Mouse (Mus musculus): ENCODE results near the gene B4gat1.

B4gat1 gene

DNA sequence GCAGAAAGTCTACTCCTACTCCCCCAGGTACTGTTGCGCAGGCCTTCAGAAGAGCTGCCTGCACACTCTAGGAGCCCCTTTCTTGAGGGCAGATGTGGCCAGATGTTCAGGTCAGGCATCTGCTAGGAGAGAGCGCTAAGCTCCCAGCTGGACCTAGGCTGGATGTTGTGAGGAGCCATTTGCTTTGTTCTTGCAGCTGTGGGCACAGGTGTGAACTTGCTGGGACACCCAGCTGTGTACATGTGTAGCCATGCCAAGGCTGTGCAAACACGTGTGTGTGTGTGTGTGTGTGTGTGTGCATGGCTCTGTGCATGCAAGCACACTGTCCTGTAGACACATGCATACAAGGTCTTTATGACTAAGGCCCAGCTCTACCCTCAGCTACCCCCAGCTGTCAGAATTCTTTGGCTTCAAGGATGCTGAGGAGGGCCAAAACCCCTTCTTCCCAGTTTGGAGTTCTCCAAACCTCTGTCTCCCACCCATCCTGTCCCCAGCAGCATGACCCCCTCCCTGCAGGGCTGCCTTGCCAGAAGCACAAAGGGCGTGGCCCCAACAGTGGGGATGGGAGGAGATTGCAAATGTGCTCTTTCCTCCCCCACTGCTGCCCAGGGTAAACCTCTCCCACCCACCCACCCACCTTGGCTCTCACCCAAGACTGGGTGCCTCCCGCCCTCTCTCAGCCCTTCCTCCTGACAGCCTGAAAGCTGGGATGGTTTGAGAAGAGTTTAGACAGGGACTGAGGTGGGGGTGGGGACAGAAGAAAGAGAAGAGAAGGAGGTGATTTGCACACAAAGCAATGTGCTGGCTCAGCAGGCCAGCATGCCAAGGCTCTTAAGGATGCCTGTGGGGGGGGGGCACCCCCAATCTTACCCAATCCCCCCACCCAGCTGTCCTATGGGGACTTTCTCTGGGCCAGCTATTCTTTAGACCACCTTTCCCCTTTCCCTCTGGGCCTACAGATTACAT lies 22.0 kb downstream of the B4gat1 start:
- DNase-seq = peak; percentile 54

DNA sequence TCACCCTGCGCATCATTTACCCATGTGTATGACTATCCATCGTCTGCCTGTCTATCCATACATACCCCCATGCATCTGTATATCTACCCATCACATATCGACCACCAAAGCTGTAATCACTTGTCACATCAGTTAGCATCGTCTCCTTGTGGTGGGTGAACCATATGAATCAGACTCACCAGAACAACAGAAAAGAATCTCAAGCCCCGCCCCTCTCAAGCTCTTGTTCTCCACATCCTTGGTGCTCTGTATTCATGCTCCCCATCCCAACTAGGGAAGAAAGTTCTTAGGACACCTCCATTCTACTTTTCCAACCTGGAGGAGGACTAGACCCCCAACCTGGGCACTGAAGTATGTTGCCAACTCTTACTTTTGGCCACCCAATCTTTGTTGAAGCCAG lies 23.4 kb downstream of the B4gat1 start:
- no peak for DNase-seq

DNA sequence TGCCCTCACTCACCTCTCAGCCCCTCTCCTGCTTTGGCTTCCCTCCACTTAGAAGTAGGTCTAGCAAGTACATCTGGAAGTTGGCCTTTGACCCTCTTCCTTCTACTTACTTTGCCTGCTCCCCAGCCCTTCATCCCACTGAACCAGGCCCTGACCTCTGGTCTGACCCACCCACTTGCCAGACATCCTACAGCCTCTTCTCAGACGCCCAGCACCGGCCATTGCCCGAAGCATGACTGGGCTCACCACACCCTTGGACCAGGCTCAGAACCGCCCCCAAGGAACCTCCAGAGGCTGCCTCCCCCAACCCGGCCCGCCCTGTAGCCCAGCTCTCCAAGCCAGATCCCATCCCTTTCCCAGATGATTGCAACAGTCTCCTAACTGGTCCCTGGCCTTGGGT lies 23.8 kb downstream of the B4gat1 start:
- no peak for DNase-seq

DNA sequence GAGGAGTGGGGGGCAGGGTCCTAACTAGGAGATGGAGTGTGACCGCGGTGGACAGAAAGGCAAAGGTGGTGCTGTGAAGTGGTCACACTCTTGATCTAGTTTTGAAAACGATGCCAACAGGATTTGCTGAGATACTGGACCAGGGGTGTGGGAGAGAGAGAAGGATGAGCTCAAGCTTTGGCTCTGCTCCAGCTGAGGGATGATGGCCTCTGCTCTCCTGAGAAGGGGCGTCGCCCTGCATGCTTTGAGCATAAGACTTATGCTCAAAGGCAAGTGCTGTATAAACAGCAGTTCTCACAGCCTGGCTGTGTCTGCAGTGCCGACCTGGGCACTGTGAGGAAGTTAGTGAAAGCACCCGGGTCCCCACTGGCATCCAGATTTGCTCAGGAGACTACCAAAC lies 26.5 kb downstream of the B4gat1 start:
- DNase-seq = no peak

DNA sequence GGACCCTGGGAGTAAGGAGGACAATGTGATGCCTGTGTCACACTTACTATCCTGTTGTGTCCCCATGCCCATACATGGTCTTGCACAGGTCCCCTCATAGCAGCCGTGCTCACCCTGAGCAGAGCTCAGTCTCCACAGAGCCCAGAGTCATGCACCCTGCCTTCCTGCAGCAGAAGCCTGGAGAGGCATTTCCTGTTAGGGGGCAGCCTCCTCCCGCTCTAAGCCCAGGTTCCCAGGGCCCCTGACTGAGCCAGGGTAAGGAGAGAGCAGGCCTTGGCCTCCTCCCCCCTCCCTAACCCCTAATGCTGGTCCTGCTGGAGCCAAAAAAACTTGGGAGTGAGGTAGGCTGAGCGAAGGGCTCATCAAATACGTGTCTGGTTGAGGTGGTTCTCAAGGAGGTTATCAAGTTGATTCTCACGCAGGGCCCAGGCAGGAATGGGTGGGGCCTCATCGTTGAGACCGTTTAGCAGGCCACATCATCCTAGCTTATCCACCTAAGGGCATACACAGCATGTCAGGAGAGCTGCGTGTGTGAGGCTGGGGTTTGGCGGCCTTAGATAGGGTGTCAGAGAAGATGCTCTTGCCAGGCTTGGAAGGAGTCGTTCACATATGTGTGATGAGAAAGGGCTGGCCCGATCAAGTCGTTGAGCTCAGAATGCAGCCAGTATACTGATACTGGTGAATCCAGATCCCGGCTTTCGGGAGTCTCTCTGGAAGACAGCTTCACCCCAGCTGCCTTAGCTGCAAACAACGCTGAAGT lies 28.6 kb downstream of the B4gat1 start:
- no peak for DNase-seq

DNA sequence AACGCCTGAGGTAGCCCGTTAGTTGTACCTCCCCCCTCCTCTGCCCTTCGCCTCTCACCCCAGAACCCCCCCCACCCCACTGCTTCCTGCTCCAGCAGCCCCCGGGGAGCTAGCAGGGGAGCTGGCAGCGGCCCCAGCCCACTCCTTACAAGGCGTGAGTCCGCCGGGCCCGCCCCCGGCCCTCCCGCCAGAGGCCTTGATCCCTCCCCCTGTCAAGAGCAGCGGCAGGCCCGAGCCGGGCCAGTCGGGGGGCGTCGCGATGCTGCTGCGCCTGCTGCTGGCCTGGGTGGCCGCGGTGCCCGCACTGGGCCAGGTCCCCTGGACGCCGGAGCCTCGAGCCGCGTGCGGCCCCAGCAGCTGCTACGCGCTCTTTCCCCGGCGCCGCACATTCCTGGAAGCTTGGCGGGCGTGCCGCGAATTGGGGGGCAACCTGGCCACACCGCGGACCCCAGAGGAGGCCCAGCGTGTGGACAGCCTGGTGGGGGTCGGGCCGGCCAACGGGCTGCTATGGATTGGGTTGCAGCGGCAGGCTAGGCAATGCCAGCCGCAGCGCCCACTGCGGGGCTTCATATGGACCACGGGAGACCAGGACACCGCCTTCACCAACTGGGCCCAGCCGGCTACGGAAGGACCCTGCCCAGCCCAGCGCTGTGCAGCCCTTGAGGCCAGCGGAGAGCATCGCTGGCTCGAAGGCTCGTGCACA lies 29.4 kb downstream of the B4gat1 start, which contains the start of gene Cd248:
TSS of gene Cd248 (plus strand) at position 212 of the 703 bp plus-strand sequence.
- peak; percentile 70 for DNase-seq

DNA sequence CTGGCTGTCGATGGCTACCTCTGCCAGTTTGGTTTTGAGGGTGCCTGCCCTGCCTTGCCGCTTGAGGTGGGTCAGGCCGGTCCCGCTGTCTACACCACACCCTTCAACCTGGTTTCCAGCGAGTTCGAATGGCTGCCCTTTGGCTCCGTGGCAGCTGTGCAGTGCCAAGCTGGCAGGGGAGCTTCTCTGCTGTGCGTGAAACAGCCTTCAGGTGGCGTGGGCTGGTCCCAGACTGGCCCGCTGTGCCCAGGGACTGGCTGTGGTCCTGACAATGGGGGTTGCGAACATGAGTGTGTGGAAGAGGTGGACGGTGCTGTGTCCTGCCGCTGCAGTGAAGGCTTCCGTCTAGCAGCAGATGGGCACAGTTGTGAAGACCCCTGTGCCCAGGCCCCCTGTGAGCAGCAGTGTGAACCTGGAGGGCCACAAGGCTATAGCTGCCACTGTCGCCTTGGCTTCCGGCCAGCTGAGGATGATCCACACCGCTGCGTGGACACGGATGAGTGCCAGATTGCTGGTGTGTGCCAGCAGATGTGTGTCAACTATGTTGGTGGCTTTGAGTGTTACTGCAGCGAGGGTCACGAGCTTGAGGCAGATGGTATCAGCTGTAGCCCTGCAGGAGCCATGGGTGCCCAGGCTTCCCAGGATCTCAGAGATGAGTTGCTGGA lies 30.1 kb downstream of the B4gat1 start:
- no peak for DNase-seq

DNA sequence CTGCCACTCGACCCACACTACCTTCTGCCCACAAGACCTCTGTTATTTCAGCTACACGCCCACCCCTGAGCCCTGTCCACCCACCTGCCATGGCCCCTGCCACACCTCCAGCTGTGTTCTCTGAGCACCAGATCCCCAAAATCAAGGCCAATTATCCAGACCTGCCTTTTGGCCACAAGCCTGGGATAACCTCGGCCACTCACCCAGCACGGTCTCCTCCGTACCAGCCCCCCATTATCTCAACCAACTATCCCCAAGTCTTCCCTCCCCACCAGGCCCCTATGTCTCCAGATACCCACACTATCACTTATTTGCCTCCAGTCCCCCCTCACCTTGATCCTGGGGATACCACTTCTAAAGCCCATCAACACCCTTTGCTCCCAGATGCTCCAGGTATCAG lies 30.9 kb downstream of the B4gat1 start:
- no peak for DNase-seq

DNA sequence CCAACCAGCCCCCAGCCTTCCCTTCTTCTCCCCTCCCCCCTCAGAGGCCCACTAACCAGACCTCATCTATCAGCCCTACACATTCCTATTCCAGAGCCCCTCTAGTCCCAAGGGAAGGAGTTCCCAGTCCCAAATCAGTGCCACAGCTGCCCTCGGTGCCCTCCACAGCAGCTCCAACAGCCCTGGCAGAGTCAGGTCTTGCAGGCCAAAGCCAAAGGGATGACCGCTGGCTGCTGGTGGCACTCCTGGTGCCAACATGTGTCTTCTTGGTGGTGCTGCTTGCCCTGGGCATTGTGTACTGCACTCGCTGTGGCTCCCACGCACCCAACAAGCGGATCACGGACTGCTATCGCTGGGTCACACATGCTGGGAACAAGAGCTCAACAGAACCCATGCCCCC lies 31.4 kb downstream of the B4gat1 start:
- no peak for DNase-seq

DNA sequence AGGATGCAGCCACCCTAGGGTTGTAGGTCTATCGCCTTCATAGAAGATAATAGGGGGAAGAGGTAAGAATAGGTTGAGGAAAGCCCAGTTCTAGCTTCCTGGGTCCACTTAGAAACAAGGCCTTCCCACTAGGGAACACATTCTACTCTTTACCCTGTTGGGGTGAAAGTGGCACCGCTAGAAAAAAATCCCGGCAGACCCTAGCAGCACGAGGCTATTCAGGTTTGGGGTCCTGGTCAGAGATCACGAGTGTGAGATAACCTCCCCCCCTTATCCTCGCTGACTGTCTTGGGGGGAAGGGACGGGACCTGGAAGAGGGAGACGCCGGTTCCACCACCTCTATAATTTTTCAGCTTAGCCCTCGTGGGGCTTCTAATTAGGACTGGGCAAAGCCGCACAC lies 32.5 kb downstream of the B4gat1 start:
- DNase-seq = no peak

DNA sequence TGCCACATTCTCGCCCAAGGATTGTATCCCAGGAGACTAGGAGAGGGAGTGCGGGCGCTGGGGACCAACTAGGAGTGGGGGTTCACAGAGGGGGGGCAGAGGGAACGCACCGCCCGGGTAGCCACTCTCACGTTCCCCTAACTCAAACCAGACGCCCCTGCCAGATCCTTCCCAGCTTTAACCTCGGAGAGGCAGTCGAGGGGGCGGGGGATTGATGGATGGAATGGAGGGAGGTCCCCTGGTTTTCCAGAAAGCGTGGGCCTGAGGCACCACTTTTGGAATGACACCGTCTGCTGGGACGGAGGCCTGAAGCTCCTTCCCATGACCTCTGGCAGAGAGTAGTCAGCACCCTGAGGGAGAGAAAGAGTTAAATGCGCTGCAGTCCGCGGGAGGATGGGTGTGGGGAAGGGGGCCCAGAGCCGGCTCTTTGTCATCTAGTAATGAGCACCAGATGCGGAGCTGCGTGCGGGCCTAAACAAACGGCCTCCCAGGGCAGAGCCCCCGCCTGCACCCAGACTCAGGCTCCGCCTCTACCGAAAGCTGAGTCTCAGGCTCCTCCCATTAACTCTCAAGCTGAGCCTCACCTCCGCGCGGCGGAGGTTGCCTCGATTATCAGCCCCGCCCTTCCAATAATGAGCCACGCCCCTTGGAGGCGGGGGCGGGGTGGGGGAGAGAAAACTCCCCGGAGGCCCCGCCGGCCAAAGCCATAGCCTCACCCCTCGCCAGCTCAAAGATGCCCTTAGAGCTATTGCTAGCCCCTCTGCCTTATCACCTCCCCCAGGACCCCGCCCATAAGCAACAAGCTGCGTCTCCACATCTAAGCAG lies 33.1 kb downstream of the B4gat1 start:
- DNase-seq = peak; percentile 80

DNA sequence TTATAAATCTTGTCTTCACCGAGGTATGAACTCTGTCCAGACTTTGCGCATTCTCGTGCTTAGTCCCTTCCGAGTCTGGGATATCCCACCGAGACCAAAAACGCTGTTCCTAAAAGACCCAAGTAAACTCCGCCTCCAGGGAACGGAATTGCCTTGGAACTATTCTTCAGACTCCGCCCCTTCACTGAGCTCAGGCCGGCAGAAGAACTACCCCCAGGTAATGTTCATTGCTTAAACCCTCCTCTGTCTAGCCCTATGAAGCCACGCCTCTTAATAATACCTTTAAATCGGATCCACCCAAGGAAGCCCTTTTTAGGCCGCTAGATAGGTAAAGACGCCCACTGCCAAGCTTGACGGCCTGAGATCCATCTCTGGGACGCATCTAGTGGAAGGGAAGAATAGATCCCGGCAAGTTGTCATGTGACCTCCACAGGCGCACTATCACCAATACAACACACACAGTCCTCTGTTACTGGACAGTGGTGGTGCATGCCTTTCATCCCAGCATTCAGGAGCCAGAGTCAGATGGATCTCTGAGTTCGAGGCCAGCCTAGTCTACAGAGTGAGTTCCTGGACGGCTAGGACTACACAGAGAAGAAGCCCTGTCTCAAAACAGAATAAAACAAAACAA lies 33.9 kb downstream of the B4gat1 start:
- no peak for DNase-seq

DNA sequence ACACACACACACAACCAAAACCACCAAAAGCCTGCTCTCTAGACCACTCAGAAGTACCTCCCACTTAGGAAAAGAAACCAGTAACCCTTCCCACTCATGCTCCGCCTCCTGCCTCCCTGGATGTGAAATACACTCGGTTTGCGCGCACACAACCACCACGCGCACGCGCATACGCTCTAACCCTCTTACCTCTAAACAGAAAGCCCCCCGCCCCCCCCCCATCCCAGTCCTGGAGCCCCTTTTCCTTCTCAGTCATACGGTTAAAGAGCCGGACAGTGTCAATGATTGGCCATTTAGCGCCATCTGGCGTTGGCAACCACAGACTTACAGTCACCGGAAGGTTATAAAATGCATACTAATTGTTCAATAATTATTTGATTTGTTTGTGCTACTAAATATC lies 34.4 kb downstream of the B4gat1 start:
- peak; percentile 77 for DNase-seq

DNA sequence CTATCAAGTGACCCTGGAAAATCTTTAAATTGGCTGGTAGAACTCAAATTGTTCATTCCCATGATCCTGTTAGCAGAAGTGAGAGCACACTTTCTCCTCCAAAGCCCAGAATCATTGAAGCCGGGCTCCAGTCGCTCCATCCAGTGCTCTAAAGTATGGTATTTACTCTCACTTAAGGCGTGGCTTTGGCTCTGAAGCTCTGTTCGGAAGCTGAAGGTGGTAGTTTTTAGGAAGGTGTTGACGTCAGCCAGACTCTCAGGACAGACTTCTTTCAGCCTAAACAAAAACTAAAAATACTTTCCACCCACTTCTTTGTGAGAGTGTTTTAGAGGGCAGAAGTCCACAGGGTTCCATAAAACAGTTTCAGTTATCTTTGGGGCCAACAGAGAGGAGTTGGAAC lies 34.9 kb downstream of the B4gat1 start:
- DNase-seq = no peak

DNA sequence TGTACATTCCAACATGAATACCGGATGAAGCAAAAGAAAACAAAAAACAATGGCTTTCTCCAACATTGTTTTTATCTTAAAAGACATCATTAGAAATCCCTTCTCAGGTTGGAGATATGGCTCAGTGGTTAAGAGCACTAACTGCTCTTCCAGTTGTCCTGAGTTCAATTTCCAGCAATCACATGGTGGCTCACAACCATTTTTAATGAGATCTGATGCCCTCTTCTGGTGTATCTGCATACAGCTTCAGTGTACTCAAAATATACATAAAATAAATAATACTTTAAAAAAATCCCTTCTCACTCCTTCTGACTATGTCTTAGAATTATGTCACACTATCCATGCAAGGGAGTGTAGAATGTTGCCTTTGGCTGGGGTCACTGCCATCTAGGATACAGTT lies 40.7 kb downstream of the B4gat1 start:
- DNase-seq = no peak

DNA sequence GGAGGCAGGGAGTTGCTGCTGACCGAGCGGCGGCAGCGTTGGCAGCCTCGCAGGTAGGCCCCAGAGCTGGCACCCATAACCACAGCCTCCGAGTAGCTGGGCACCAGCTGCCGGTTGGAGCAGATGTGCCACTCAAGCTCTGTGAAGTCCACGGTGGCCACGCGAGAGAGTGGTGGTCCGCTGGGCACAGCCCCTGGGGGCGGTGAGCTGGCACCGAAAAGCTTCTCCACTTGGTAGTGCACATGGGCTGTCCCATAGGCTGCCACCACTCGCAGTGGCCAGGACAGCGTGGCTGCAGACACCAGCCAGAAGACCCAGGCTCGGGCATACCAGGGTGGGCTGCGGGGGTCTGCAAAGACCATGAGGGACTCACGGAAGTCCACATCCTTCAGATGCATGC lies 43.4 kb downstream of the B4gat1 start:
- DNase-seq = no peak

DNA sequence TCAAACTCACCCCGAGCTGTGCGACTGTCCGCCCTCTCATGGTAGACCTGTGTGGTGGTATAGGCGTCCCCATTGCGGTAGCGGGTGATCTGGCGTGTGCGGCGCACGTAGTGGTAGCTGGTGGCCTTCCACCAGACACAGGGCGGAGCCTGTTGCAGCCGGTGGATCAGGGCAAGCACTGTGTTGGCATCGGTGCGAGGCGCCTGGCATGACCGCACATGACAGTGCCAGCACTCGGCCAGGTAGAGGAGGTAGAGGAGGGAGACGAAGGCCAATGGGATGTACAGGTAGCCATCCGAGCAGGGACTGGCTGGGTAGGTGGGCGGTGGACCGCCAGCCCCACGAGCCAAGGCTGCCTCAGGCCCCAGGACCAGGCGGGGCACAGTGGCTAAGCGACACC lies 44.0 kb downstream of the B4gat1 start:
- no peak for DNase-seq

DNA sequence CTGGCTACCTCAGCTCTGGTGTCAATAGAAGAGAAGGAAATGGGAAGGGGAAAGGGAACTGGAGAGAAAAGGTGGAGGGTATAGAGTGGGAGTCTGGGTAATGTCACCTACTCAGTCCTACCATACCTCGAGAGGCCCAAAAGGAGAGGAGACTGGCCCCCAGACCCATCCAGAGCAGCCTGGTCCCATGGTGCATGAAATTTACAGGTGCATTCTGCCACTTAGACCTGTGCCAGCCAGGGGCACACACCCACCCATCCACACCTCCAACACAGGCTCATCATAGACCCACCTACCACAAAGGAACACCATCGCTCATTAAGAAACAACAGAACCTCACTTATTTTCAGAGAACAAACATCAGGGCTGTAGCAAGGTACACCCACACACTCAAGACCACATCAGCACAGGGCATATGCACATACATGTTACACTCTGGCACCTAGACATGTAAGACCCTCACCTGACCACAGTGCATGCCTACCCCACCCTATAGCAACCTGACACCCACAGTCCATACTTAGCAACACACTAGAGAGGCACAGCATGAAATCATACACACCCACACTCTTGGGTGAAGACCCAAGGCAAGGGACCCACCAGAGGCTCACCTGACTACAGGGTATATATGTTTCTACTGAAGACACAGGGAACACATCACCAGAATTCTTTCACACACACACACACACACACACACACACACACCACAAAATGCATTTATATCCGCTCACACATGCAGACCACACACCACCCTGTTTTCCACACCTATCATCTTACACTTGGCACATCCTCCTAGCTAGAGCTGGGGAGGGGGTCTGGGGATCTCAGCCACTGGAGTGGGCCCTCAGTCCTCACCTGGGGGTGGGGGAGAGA lies 45.6 kb downstream of the B4gat1 start:
- no peak for DNase-seq

DNA sequence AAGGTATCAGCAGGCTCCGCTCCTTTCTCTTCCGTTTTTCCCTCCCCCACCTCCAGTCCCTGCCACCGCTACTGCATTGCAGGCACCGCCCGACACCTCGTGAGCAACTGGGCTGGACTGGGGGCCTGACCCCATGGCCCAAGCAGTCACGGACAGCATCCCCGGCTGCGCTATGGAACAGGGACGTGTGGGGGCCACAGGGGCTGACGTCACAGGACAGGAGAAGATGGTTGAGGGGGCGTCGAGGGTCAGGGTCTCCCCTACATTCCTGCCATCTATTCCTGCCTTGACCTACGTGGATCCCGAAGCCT lies 46.2 kb downstream of the B4gat1 start:
- no peak for DNase-seq

DNA sequence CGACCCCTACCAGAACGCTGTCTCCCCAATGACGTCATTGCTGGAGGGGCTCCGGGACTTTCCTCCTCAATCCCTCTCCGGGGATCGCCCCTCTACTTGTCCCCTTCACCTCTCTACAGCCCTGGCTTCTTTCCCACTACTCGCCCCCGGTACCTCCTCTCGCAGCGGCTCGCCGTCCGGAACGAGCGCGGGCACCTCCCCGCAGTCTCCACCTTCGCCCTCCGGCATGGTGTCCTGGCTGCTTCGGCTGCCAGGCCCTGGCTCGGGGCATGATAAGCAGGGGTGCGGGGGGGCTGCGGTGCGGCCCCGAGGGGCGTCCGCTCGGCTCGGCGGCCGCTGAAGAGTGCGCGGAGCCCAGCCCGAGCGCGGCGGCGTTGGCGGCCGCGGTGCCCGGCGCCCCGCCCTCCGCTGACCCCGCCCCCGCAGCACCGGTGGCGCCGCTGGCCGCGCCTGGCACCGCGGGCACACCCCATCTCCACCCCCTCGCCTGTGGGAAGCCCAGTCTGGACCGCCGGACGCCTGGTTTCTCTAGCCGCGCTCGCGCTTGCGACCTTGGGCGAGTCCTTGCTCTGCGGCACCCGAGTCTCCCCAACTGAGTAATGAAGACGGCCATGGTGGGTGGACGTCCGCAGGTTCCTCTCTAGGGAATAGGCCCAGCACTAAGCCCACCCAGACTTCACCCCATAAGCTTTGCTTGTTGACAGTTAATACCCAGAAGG lies 46.7 kb downstream of the B4gat1 start, which contains the start of gene Tmem151a:
TSS of gene Tmem151a (minus strand) at position 387 of the 719 bp plus-strand sequence.
- DNase-seq = no peak

Data from lung, postnatal 14 days (tissue).